Mouse (Mus musculus) heart, adult 11 months (tissue): ENCODE data around the gene Prg2.
A peak's percentile ranks its signal among the peaks of the same experiment; 100 is the strongest.

Experiments used
- DNase-seq: peaks from one replicate; pipeline ENCODE4 v3.0.0; 2022

The Prg2 gene

DNA sequence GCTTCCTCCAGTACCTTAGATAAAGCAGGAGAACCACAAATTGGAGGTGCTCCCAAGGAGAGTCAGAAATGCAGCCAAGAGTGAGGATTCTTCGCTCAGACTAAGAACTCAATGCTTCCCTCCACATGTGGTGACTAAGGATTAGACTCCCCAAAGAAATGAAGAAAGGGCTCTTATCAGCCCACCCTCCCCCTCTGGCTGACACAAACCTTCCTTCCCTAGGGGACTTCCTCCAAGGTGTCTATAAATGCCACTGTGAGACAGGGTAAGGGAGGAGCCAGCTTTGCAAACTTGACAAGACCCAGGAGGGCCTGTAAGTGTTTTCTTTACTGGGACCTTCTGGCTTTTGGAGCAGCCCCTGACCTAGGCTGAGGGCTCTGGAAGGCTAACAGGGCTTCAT is at the start of gene Prg2:
Prg2 (plus strand) TSS at position 274 of the 400 bp plus-strand sequence.
- DNase-seq: peak; percentile 76

- DNase-seq: peak; percentile 91
Observed at GRCm38 (mm10) chr2:84933992-84934648, 46.1 kb upstream of the Prg2 start.

DNA sequence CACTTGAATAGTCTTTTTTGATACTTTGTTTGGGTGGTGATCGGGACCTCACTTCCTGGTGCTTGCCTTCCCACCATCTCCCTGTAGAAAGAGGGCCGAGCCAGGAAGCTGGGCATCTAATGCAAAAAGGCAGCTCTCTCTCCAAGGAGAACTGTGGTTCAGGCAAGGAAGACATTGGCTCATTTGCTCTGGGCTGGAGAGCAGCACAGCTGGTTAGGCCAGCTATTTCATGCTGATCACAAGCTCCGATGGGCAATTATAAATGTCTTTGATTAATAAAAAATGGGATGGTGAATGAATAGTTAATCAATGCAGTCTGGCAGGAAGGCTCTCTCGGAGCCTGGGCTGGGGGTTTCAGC is 45.6 kb upstream of the Prg2 start:
- peak; percentile 85 for DNase-seq

GRCm38 (mm10) chr2:84935065-84935464 is 45.2 kb upstream of the Prg2 start:
- DNase-seq: no peak

- peak; percentile 100 for DNase-seq
Observed at GRCm38 (mm10) chr2:84936474-84937429, 43.5 kb upstream of the Prg2 start, which contains the start of gene Slc43a3. Slc43a3 (plus strand) TSS chr2:84936579.

DNA sequence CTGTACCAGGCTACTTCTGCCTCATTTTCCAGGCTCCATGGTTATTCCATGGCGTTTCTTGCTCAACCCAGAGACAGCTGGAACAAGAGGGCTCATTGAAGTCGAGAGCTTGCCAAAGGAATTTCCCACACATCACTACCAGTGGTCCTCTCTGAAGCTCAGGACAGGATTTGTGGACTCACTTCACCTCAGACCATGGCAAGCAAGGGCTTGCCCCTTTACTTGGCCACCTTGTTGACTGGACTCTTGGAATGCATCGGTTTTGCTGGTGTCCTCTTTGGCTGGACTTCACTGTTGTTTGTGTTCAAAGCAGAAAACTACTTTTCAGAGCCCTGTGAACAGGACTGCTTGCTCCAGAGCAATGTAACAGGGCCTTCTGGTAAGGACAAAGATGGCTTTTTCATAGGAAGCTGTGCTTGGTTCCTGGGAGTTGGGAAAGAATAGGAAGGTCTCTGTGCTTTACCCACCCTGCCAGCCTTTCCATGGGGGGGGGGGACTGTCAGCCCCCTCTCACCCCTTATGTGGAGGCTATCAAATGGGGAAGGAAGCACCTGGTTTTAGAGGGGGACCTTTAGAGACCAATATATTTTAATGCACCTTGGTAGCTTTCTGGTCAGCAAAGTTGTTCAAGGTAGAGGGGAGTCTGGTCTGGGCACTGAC is 42.6 kb upstream of the Prg2 start:
- peak; percentile 94 for DNase-seq

DNA sequence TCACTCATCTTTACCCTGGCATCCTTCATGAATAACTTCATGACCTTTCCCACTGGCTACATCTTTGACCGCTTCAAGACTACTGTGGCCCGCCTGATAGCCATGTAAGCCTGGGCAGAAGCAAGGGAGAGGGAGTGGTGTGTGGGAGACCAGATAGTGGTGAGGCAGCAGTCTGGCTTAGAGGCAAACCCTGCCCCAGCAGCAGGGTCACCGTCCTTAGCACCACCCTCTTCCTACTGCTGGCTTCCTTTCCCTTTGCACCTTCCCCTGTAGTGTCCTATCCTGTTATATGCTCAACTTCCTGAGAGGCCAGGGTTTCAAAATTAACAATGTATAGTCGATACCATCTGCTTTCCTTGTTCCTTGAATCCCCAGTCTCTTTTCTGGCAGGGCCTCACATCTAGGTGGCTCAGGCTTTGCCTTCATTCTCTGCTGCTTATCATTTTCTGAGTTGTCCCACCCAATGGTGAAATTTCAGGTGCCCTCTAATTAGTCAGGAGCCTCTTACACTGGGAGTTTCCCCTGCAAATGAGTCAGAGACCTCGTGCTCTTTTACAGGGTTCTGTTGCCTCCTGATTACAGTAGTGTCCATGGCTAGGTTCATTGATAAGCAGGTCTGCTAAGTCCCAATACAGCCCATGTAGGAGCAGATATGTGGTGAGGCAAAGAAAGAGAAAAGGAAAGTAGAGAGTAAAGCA is 41.9 kb upstream of the Prg2 start:
- peak; percentile 98 for DNase-seq

DNA sequence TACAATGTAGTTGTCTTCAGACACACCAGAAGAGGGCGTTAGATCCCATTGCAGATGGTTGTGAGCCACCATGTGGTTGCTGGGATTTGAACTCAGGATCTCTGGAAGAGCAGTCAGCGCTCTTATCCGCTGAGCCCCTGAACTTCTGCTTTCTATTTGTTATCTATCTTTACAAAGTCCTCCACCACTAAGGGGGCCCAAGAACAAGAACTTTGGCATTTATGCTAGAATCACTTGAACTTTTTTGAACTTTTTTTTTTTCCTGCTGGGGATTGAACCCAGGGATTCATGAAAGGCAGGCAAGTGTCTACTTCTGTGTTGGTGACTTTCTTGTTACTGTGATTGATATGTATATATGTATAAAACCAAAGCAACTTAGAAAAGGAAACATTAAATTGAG is 41.0 kb upstream of the Prg2 start:
- DNase-seq: no peak

DNA sequence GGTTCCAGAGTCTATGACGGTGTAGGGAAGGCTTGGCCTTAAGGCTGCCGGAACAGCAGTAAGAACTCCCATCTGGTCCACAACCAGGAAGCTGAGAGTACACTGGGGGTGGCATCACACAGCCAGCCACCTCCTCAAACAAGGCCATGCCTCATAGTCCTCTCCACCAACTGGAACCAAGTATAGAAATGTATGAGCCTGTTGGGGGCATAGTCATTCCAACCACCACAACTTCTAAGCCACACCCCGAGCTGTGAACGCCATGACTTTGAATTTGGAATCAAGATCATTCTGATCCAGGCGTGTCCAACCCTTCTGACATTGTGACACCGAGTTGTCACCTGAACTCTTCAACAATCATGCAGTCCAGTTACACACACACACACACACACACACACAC is 40.5 kb upstream of the Prg2 start:
- DNase-seq: peak; percentile 91

DNA sequence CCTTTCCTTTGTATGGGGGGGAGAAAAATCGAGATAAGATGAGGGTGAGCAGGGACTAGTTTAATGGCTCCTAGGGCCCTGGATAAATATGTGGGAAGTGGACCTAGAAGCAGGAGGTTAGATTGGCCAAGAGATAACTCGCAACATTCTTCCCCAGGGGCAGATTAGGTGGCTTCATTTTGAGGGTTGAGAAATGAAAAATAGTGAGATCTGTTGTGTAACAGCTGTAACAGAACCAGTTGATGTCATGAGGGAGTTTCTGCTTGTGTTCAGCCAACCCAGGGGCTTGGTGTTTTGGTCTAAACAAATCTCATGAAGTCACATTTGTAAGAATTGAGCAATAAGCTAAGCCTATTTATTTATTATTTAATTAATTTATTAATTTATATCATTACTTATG is 38.9 kb upstream of the Prg2 start:
- DNase-seq: peak; percentile 94

DNA sequence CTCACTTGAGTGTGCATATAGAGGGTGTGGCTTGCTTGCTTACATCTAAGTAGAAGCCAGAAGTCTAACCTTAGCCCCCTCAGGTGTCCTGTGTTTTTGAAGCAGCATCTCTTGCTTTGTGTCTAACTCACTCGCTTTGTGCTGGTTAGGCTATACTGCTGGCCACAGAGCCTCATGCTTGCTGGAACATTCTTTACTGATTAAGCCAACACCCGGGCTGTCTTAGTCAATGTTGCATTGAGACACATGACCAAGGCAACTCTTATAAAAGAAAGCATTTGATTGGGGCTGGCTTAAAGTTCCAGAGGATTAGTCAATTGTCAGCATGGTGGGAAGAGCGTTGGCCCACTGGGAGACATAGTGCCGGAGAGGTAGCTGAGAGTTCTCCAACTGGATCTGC is 38.5 kb upstream of the Prg2 start:
- DNase-seq: peak; percentile 92

DNA sequence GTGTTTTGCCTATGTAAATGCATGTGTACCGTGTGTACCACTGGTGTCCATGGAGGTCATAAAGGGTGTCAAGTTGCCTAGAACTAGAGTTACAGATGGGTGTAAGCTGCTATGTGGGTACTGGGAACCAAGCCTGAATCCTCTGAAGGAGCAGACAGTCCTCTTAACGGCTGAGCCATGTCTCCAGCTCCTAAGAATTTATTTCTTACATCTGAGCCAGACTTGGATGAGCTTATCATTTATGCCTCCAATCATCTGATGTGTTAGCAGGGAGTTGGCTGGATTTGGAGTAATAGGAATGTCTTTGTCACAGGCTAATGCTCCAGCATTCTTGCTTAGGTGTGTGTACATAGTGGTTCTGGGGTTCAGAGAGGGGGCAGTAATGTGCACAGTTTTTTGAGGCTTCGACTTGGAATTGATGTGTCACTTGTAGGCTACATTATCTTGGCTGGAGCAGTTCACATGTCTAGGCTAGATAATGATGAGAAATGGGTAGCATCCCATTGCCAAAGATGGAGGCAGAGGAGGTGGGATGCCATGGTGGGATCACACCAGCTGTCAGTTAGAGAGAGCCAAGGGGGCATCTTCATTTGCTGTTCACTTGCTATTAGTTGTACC is 33.0 kb upstream of the Prg2 start:
- DNase-seq: peak; percentile 82

- DNase-seq: peak; percentile 78
Observed at GRCm38 (mm10) chr2:84948252-84948651, 32.0 kb upstream of the Prg2 start.

DNA sequence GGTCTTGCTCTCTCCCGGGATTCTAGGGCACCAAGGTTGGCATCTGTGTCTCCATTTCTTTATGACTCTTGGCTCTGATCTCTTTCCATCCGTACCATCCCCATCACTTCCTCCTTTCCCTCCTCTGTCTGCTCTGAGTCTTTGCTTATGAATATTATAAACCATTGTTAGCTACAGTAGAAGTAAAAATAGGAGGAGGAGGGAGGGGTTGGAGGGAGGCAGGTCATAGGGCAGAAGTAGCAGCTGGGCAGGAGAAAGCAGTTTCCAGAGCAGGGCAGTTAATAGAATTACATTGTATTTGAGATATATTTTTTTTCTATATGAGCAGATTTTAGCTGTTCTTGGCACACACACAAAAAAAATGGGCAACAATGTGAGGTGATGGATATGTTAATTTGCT is 31.5 kb upstream of the Prg2 start:
- peak; percentile 53 for DNase-seq

GRCm38 (mm10) chr2:84951027-84951426 is 29.2 kb upstream of the Prg2 start:
- DNase-seq: peak; percentile 75

- DNase-seq: no peak
Observed at GRCm38 (mm10) chr2:84952251-84952650, 28.0 kb upstream of the Prg2 start.

- peak; percentile 22 for DNase-seq
Observed at GRCm38 (mm10) chr2:84952693-84953092, 27.6 kb upstream of the Prg2 start.

- peak; percentile 85 for DNase-seq
Observed at GRCm38 (mm10) chr2:84955435-84955834, 24.8 kb upstream of the Prg2 start.

GRCm38 (mm10) chr2:84956274-84956673 is 24.0 kb upstream of the Prg2 start:
- peak; percentile 94 for DNase-seq

DNA sequence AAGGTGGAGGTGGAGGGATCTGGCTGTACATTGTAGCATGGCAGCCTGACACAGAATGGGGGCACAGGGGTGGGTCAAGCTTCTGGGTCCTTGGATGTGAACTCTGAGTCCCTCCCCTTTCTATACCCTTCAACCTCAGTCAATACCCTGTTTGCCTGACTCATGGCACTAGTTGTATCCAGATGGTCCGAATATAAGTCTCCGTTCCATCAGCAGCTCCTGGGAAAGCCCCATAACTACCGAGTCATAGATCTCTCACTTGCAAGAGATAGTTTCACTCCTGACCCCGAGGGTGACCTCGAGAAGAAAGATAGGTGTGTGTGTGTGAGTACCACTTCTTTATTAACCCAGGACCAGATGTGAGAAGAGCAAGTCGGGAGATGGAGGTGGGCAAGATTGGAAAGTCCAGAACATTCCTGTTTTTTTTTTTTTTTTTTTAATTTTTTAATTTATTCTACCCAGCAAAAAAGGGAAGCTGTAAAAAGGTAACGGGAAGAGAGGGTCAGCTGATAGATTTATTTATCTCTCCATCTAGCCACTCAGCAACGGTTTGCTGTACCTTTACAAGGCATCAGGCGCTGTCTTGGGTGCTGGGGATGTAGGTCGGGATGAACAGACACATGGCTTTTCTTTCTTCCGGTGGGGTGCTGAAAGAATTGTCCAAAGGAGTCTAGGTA is 21.5 kb upstream of the Prg2 start:
- peak; percentile 89 for DNase-seq

DNA sequence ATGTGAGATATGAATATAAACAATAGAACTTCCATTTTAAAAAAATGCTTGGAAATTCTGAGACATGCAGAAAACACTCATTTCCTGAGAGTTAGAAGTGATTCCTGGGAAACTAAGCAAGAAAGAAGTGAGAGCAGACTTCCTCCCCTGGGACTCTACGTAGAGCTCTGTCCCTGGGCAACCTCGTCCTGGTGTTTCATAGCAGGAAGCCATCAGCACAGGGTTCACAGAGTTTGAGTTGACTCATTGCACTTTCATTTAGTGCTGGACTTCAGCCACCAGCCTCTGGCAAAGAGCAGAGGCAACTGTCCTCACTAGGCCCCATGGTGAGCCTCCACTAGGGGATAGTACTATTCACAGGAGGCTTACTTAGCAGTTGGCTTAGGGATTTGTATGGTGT is 19.0 kb upstream of the Prg2 start:
- DNase-seq: peak; percentile 99

DNA sequence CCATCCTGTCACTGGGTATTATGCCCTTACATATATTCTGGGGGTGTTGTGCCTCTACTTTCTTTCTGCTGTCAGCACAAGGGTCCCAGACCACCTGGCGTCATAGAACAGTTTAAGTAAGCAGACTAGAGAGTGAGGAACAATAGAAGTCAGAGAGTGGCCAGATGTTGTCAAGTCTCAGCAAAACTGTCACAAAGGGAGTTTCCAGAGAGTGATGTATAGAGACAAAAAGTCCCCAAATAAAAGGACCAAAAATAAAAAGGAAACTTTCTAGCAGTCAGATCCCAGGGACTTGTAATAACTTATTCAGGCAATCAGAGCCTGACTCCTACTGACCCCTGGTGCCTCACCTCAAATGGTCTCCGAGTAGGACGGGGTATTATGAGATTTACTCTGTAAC is 18.4 kb upstream of the Prg2 start:
- DNase-seq: peak; percentile 51
